Mouse (Mus musculus): Measurements from ENCODE around the gene Abcb9.

Gene Abcb9

DNA sequence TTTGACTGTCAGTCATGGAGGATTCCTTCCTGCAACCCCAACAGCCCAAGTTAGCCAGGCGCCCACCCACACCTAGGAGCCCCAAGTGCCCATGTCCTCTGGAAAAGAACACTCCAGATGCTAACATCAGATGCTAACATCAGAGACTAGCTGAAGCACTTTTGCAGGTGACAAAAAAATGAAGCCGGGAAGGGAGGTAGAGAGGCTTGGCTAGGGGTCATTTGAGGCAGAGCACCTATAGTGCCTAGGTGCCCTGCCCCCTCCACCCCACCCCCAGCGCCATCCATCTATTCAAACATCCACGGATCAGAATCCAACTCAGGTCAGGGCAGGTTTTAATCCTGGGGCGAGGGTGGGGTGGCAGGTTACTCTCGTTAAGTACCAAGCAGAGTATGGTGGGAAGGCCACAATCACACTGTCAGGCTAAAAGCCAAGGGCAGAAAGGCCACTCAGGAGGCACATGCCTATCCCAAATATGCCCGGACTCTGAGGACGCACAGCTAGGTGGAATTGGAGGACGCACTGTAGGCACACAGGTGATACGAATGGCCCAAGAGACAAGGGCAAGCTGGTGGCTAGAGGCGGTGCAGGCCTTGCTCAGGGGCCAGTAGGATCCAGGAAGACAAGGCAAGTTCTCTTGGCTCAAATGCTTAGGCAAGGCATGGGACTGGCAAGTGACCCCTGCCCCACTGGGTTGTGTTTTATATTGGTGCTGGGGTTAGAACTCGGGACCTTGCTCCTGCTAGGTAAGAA lies 1.6 kb downstream of the Abcb9 start:
- no peak for DNase-seq (ENCODE audit: extremely low read depth, low read depth)

DNA sequence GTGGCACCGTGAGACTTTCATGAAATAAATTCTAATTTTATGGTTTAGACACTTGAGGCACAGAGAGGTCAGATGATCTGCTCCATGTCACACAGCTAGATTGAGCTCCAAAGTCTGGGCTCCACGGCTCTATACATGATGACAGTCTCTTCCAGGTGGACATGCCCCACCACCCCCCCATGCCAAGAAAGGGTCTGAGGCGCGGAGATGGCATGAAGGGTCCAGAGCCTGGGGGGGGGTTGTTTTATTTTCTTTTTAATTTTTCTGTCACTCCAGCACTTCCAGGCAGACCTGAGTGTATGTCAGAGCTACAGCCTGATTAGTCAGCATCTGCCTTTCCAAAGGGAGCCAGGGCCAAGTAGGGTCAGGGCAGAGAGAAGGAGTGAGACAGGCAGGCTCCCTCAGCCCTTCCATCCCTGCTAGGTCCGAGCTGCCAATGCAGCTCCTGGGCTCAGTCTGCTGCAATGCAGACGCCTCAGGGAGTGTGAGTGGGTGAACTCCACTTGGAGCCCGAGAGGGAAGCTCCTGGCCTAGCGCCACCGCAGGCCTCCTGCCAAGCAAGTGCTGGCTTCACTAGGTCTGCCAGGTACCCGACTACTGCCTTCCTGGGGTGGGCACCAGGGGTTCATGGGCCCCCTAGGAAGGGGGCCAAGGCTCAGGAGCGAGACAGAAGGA lies 2.3 kb downstream of the Abcb9 start:
- no peak for DNase-seq (ENCODE audit: extremely low read depth, low read depth)

DNA sequence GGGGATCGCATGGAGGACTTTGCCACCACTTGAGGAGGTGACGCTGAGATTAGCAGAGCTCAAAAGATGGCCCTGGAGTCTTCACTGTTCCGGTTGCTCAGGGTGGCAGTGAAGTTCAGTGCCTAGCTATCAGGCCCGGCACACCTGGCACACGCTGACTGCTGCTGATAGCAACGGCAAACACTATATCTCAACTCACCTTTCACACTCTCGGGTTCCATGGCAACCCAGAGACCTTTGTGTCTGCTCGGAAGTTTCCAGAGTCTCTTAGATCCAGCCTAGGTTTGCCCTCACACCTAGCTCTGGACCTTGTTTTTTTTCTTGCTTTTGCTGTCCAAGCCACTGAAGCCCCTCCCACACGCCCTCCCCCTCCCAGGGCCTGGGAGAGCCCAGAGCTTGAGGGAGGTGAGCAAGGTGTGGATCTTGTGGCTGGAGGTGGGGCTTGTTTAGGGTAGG lies 3.6 kb downstream of the Abcb9 start:
- DNase-seq (ENCODE audit: extremely low read depth, low read depth): no peak

DNA sequence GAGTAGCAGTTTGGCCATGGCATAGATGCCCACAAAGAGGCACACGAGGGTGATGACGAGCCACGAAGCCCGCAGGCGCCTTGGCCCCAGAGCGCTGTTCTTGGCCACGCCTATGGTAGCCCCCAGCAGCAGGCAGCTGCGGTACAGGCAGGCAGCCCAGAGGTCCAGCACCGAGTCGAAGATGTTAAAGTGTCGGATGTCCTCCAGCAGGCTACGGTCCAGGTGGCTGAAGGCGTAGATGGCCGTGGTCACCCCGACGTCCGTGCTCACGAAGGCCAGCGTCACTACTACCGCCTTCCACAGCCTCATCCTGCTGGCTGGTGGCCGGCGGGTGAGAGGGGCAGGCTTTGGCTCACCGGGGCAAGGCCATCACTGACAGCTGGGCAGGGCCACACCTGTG lies 5.7 kb downstream of the Abcb9 start:
- DNase-seq (ENCODE audit: extremely low read depth, low read depth): no peak

DNA sequence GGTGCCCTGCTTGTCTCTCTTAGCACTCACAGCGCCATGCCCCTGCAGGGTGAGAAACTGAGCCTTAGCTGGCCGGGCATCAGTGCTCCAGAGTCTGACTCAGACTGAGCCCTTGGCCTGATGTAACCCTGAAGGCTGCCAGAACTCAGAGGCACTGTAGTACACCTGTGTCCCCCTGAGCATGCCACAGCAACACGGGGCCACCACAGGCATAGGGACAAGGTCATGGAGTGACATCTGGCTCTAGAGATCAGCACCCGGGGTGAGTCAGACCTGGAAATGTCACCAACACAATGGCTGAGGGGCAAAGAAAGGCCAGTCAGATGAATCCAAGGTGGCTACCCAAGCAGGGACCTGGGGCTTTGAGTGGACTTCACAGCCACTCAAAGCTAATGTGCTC lies 8.7 kb downstream of the Abcb9 start:
- no peak for DNase-seq (ENCODE audit: extremely low read depth, low read depth)

DNA sequence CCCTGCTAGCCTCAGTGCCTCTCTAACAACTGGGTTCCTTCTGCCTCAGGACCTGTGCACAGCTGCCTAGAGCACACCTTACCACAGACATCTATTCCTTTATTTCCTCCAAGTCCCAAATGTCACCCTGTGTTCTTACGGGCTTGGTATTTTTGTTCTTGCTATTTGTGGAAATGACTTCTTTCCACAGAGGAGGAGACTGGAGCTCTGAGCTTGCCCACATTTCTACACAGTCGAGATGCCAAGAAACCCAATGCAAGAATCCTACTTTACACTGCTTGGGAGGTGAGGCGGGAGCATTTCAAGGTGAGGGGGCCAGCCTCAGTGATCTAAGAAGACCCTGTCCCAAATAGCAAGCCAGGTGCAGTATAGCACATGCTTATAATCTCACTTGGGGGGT lies 10.1 kb downstream of the Abcb9 start:
- DNase-seq (ENCODE audit: extremely low read depth, low read depth): no peak

DNA sequence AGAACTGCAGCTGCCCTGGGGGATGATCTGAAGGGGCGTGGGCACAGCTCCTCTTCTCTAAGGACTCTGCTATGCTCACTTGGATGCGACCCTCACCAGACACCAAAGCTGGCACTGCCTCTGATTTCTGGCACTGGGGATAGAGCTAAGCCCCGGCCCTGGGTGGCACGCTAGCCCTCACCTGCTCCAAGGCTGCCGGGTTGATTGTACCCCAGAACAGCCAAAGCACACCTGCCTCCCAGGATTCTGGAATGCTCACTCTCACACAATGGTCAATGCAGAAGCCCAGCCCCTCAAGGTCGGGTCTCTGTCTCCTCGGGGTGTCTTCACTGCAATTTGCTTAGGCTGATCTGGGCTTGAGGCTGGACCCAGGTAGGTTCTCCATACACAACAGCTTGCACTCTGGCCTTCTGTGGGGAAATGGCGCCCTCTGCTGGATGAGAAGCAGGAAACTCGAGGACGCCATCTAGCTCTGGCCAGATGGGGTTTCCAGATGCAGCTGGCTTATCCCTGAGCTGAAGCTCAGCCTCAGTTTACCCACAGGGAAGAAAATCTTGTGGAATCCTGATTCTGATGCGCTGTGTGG lies 10.9 kb downstream of the Abcb9 start:
- DNase-seq (ENCODE audit: extremely low read depth, low read depth): no peak

DNA sequence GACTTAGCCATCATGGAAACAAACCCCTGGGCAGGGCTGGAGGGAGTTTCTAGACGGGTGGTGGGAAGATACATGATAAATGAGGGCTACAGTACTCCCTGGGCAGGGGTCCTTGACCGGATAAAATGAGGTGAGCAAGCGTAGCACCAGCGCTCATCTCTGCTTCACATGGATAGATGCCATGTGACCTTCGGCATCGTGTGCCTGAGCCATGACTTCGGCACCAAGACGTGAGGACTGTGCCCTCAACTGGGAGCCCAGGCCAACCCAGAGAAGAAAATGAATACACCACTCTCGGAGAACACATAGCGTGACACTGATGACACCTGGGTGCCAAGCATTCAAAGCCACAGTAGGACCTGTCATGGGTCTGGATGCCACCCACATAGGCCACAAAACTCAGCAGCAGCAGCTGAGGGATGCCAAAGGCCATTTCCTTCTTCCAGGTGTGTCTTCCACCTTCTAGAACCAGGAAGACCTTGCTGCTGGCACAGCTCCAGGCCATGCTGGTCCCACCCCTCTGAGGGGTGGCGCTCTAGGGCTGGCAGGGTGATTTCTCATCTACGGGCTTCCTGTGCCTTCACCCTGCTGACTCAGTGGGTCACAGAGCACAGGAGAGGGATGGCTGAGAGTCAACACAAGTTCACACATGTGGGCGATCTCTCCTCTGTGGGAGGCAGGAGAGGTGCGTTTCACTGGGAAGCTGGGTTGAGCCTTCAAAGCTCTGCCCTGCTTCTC lies 11.6 kb downstream of the Abcb9 start:
- DNase-seq (ENCODE audit: extremely low read depth, low read depth): no peak

DNA sequence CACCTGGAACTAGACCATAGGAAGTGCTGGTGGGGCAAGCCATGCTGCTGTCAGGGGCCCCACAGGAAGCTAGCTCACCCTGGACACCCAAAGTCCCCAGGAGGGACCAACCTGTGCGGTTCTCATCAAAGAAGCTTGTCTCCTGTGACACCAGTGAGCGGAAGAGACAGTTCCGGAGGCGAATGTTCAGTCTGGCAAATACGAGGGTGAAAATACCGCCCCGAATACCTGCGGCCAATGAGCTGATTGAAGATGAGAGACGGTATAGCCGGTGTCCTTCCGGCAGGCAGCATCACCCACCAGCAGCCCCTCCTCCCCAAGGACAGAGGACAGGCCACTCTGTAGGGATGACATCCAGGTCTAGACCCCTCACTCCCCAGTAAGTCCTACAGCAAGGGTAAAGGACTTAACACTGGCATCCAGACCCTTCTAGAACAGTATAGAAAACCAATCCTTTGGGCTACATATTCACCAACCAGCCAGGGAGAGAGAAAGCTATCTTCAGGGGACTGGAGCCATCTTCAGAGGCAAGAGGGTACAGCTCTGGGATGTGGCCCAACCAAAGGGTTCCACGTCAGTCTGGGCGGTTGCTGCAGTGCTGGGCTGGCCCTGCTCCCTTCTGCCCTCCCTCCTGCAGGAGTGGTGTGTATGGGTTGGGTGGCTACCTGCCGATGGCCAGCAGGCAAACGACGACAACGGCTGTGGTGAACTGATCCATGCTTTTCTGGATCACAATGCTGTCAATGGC lies 12.5 kb downstream of the Abcb9 start:
- DNase-seq (ENCODE audit: extremely low read depth, low read depth): no peak

DNA sequence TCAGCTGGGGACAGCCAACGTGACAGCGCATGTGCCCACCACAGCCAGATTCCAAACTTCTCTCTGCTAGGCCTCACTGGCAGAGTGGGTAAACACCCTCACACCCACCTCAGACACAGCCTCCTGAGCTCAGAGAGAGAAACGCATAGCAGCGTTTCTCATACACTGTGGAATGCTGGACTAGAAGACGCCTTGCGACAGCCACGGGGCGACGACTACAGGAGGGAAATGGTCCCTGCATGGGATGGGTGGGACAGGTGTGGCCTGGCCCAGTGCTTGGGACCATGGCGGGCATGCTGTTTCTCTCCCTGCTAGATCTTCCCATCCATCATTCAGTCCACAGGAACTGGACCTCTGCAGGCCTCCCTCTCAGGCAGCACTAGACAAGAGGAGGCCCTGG lies 13.2 kb downstream of the Abcb9 start:
- no peak for DNase-seq (ENCODE audit: extremely low read depth, low read depth)

DNA sequence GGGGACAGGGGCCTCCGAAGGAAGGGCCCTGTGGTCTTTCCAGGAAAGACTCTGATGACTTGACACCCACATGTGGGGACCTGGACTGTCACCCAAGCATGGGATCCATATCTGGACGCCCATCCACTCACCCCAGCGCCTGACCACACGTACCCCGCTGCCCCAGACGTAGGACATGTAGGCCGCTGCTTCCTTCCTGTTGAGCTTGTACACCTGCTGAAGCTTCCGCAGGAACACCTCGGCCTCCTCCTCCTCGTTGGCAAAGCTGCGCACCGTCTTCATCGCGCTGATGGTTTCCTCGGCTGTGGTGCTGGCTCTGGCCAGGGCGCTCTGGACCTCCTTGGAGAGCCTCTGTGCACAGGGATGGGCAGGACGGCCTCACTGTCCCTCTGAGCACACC lies 15.7 kb downstream of the Abcb9 start:
- no peak for DNase-seq (ENCODE audit: extremely low read depth, low read depth)

DNA sequence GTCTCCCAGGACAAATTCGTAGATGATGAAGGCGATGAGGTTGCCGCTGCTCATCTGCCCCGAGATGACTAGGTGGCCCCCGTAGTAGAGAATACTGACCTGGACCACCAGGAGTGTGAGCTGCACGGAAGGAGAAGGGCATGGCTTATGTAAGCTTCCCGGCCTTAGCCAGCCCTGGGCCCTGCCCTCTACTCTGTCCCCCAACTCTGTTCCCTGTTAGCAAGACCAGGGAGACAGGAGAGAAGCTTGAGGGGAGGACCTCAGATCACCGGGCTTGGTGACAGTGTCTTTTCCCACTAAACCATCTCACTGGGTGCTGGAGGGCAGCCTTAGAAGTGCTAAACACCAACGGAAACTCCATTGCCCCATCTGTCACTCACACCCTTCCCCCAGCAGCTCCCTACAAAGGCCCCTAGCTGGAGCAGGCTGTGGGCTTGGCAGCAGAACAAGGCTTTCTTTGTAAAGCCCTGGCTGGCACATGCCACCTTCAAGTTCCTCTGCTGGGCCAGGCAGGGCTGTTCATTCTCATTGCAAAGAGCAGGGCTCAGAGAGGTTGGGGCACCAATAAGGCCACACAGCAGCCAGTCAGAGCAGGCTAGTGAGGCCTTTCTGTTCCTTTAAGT lies 16.7 kb downstream of the Abcb9 start:
- DNase-seq (ENCODE audit: extremely low read depth, low read depth): no peak

DNA sequence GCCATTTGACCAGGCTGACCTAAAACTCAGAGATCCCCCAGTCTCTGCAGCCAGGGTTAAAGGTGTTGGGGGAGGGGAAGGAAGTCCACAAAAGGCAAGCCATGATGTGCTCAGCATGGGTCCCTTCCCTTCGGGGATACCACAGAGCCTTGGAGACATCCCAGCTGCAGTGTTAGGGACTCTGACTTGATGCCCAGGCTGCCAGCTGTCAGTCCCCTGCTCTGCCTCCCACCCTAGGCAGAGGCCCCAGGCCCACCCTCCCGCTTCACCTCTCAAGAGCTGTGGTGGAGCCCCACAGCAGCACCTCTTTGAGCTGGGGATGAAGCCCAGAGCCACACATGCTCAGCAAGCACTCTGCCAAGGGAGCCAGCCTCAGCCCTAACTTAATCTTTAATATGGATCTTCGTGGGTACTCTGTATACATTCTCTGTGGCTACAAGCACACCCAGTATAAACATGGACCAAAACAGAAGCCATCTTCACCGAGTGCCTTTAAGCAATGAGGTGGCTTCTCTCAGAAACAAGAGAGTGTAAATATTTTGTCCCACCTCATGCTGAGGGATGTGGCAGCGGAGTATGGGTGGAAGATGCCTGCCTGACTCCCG lies 17.6 kb downstream of the Abcb9 start:
- no peak for DNase-seq (ENCODE audit: extremely low read depth, low read depth)

DNA sequence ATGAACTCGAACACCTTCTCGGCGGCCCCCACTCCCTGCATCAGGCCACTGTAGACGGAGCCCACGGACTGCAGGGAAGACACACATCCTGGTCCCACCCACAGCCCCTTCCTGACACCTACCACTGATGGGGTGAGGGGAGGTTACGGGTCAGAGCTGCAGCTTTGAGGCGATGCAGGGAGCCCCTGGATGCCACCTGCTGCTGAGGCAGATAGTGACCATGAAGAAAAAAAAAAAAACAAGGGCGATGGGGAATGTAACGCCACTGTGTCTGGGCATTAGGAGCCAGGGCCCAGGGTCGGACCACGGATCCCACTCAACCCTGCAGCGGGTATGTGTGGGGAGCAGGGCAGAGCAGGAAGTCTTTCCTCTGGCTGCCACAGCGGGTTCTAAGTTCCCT lies 18.4 kb downstream of the Abcb9 start:
- DNase-seq (ENCODE audit: extremely low read depth, low read depth): no peak

DNA sequence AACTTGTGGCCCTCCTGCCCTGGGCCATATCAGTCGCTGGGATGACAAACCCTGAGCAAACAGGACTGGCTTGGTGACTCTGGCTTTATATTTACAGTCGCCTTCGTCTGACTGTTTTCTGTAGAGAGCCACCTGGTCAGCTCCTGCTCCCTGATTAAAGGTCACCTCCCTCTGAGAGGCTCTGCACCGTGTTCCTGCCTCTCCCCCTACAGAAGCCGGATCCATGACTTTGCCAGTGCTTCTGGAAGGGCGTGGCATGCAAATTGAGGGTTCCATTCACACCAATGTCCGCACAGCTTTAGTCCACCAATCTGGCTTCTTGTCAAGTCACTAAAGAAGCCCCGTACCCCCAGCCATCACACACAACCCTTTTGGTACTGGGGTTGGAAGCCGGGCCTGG lies 19.0 kb downstream of the Abcb9 start:
- no peak for DNase-seq (ENCODE audit: extremely low read depth, low read depth)

DNA sequence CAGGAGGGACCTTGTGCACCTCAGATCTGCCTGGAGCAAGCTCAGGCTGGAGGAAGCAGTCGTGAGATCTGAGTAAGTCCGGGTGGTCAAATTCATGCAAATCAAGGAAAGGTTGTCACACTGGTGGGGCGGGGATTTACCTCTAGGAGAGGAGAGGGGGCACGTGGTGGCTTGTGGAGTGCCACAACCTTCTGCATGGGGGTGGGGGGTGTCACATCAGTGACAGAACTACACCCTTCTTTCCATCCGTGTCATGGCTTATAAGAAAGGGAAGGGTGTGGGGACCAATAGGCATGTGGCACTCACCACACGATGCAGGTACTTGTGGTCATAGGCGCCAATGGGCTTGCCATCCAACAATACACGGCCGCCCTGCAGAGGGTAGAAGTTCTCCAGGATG lies 19.9 kb downstream of the Abcb9 start:
- no peak for DNase-seq (ENCODE audit: extremely low read depth, low read depth)

DNA sequence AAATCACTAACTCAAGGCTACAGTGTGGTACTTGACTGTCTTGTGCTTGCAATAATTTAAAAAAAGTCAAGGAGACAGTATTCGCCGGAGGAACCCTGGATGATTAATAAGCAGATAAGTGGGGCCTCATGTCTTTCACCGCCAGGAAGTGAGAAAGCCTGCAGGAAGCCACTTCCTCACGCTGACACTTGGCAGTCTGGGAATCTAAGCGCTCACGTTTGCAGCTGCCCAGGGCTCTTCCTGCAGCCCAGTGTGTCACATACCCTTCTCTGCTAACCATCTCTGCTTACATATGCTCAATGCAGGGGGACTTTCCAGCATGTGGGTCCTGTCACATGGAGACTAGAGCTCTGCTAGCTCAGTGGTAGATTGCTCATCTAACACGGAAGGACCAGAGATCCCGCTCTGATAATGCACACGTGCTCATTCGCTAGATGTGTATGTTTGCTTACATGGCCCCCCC lies 20.7 kb downstream of the Abcb9 start:
- no peak for DNase-seq (ENCODE audit: extremely low read depth, low read depth)

DNA sequence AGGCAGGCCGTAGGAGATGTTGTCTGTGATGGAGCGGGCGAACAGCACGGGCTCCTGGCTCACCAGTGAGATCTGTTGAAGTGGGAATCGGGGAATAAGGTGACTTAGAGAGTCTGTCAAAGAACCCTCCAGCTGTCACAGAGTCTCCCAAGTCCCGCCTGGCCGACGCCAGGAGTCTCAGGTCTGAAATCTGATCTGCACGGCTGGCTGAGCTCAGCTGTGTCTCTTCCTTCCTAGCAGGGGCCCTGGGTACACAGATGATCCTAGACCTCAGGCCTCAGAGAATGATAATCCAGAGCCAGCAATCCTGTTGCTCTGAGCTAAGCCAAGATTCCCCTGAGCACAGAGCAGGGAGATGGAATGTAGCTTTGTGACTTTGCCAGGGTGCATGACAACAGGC lies 21.9 kb downstream of the Abcb9 start:
- no peak for DNase-seq (ENCODE audit: extremely low read depth, low read depth)

DNA sequence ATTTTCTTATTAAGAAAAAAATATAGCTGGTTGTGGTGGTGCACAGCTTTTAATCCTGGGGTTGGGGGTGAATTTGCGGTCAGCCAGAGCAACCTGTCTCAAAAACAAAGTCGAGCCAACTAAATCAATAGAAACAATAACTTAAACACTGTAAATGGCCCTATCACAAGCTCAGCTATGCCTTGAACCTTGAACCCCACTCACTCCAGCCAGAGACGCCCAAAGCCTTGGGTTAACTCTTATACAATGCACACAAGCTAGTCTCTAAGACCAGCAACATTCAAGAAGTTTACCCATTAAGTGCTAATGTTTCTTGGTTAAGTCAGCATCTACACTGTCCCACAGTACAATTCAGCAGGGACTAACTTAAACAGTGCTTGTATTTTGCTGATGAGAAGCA lies 25.9 kb downstream of the Abcb9 start:
- no peak for DNase-seq (ENCODE audit: extremely low read depth, low read depth)

DNA sequence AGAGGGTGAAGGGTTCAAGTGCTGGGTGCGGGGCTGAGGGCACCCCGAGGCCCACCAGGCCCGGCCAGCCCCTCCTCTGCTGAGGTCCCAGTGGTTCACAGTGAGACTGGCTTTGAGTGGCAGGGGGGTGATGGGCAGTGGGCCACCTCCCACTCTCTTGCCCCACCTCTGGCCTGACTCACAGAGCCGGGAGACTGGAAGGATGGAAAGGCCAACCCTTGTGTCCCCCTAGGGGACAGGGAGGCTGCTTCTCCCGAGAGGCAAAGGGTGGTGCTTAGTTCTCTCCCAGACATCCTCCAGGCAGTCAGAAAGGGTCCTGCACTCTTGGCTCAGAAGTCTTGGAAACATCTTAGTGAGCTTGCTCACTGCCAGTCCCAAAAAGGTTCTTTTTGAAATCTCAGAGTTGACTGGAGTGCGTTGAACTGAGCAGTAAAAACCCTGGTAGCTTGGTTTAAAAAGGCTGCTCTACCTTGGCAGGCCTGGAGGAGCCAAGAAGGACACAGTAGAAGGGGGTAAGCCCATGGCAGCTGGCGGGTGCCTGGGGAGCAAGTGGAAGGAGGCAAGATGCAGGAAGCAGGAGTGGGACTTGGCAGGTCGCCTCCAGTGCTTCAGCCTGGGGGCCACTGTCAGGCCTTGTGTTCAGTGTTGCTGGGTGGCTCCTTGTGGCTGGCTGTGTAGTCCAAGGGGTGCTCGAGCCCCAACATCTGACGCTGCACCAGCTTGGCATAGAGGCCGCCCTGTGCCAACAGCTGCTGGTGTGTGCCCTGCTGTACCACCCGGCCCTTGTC lies 33.4 kb downstream of the Abcb9 start:
- no peak for DNase-seq (ENCODE audit: extremely low read depth, low read depth)
